Mouse (Mus musculus) cerebellum, adult 2 months (tissue): ENCODE results near the gene Wwox.

ENCODE experiments used
- CTCF ChIP-seq: fragments of 200-500 bp; IDR thresholded peaks from 2 replicates; pipeline ENCODE4 v1.5.1; 2011; ENCODE audit warnings: low read depth, mild to moderate bottlenecking, control low read depth, low read length, moderate library complexity, borderline replicate concordance; ENCODE audit not compliant: insufficient read depth
- POLR2A ChIP-seq: fragments of 200-500 bp; IDR thresholded peaks from 2 replicates; pipeline ENCODE4 v1.6.1; 2011; ENCODE audit warnings: low read length, control low read depth, borderline replicate concordance; ENCODE audit not compliant: insufficient read depth

GRCm38 (mm10) chr8:115243465-115244027 is 804.1 kb downstream of the Wwox start:
- TF ChIP-seq POLR2A: no peak
- no peak for TF ChIP-seq CTCF
